Mouse (Mus musculus) 3134 (cell line): ENCODE results near the gene Cacna1g.

Source experiments
- DNase-seq: peaks from one replicate; pipeline ENCODE4 v3.0.0-alpha.2; 2011; ENCODE audit warnings: low spot score; ENCODE audit not compliant: insufficient read length; ENCODE audit errors: extremely low read depth

The Cacna1g gene

DNA sequence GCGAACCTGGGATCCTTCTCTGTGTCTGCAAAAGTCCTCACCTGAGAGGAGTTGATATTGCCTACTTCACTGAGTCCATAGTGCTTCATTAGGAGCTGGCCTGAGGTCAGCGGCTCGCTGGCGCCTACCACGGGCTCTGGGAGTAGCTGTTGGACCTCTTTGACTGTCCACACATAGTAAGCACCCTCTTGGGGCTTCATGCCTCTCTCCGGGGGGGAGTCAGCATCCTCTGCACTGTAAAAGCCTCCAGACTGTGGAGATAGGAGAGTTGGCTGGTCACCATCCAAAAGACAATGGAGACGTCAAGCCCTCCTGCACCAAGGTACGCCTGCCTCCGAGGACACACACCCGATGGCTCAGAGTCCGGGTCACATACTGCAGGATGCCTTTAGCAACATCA, 8.7 kb upstream of the Cacna1g start:
- no peak for DNase-seq

DNA sequence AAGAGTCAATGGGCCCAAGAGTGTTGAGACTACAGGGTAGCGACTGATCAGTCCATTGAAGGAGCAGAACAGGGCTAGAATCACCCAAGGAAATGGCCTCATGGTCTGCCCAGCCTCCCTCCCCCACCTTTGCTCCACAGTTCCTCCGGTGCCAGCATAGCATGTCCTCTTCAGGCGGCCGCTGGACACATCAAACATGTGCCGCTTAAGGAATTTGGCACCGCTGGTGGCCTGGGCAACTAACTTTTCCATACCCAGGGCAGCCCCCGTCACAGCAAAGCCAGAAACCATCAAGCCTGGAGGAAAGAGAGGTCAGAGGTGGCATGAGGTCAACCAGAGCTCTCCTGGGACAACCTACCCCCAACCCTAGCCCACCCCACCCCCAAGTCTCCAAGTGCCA, 8.0 kb upstream of the Cacna1g start:
- DNase-seq: no peak

- DNase-seq: no peak
Observed at GRCm38 (mm10) chr11:94480382-94480781, 6.4 kb upstream of the Cacna1g start.

DNA sequence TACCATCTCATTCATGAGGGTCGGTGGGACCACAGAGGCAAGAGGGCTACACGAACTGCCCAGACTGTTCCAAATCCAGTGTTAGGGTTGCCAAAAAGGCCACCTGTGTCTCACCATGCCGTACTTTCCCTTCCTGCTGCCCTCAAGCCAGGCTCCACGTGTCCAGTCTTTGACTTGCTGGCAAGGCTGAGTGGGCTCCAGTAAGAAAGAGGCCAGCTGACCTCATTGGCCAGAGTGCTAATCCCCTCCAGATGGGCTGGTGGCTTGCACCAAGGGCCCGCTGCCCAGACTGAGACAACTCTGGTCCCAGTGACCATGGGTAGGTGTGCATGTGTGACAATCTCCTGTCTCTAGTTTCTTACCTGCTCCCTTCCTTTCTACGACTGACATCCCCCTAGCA, 3.7 kb upstream of the Cacna1g start:
- DNase-seq: no peak

GRCm38 (mm10) chr11:94475722-94476121, 1.7 kb upstream of the Cacna1g start:
- no peak for DNase-seq

- DNase-seq: no peak
Observed at GRCm38 (mm10) chr11:94474544-94474910, 529 bp upstream of the Cacna1g start.

DNA sequence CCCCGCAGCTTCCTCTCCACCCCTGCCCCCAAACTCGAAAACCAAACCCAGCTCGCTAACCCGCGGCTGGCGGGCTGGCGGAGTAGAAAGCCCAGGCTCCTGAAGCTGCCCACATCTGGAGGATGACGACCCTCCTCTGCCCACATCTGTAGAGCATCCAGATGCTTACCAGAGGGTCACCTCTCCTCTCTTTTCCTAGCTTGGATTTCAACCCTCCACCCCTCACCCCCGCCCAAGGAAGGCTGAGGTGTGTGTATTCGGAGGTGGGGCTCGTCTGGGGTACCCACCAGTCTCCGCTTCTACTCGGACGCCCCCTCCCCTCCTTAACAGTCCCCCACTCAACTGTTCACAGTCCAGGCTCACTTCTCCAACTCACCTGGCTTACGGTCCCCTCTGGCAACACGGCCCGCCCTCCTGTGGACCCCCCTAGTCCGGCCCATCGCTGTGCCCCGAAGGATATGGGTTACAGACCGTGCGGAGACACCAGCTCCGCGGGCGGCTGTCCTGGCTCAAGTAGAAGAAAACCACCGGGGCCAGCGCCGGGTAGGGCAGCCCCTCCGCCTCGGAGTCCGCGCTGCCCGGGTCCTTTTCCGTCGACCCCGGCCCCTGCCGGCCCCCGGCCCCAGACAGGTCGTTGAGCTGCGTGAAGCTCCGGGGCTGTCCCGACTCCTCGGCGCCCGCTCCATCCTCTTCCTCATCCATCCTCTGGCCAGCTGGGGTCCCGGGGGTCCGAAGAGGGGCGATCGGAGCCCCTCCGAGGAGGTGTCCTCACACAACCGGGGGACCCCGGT, 887 bp downstream of the Cacna1g start:
- no peak for DNase-seq

- no peak for DNase-seq
Observed at GRCm38 (mm10) chr11:94472585-94472915, 1.4 kb downstream of the Cacna1g start.

DNA sequence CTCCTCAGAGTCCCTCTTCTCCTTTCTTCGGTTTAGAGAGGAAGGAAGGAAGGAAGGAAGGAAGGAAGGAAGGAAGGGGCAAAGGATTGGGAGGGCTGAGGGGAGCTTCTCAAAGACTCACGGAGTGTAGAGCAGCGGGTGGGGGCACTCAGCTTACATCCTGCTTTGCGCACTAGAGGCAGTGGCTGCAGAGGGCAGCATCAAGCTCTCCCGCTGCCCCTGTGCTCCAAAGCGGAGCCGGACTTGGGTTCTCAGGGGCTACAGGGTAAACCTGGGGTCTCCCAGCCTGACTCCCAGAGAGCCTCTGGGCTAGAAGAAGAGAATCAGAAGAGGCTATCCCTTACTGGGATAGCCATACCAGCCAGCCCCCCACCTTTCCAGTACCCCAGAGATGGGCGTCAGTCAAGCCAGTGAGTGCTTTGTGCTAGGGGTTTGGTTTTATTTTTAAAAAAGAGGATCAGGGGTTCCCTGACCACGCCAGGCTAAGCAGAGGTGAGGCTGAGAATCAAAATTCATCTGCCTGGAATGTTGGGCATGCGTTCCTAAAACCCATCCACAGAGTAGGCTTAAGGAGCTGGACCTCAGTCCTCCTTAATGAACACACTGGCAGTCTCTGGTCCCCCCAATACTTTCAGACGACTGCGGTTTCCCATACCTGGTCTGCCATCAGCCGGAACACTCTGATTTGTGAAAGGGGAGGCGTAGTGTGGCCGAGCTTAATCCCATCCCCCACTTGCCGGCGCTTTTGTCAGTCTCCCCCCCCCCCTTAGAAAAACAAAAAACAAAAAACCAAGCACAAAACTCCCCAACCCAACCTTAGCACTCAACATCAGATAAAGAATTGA, 2.0 kb downstream of the Cacna1g start:
- no peak for DNase-seq

GRCm38 (mm10) chr11:94470391-94470790, 3.6 kb downstream of the Cacna1g start:
- no peak for DNase-seq

GRCm38 (mm10) chr11:94469136-94470064, 4.6 kb downstream of the Cacna1g start:
- no peak for DNase-seq

DNA sequence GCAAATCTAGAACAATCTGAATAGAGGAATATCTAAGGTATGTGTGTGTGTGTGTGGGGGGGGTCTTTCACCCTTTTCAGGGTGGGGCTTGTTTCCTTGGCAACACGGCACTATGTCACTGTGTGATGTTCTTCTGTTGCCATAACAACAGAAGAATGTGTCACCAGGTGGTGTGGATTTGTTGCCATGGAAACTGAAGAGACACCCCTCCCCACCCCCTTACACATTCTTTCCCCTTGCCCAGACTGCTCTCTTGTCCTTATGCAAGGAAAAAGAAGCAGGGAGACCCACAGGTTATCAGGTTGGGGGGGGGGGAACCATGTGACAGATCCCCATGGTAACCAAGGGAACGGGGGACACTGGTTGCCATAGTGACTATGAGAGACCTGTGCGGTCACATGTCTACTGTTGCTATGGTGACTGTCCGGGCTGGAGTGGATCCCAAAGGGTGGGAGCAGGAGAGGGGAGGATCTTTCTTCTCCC, 5.4 kb downstream of the Cacna1g start:
- no peak for DNase-seq

DNA sequence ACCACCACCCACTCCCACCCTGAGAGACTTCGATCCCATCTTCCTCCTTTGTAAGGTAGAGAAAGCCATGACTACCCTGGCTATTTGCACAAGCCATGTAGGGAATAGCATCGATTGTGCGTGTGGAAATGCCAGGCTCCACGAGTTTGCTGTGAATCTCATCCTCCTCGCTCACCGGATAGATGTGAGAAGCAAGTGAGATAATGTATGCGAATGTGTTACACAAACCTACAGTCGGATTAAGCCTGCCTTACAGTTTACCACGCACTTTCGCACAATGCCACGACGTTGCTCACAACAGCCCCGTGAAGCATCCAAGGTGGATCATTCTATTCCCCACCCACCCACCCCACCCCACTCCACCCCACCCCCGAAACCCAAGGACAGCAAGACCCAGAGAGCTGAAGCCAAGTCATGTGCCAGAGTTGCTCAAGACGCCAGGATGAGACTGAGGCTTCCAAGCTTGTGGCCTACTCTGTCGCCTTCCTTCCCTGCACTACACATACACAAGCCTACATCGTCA, 7.6 kb downstream of the Cacna1g start:
- DNase-seq: no peak

DNA sequence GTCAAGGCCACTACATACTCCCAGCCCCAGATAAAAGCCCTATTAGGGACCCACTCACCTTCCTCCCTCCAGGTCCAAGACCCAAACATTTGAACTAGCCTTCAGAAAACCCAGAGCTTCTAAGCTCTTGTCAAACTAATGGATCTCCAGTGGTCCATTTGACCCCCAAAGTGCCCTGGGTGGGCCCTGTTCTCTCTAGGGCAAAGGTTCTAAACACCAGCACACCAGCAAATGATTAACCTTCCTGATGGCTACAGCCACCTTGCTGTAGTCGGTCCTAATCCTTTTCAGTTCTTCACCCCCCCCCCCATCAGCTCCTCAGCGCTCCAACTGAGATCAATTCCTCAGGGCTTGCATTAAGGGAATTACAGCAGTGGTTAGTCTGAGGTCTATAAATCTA, 9.8 kb downstream of the Cacna1g start:
- no peak for DNase-seq

GRCm38 (mm10) chr11:94461856-94462255, 12.1 kb downstream of the Cacna1g start:
- no peak for DNase-seq

GRCm38 (mm10) chr11:94457001-94457400, 17.0 kb downstream of the Cacna1g start:
- DNase-seq: no peak

DNA sequence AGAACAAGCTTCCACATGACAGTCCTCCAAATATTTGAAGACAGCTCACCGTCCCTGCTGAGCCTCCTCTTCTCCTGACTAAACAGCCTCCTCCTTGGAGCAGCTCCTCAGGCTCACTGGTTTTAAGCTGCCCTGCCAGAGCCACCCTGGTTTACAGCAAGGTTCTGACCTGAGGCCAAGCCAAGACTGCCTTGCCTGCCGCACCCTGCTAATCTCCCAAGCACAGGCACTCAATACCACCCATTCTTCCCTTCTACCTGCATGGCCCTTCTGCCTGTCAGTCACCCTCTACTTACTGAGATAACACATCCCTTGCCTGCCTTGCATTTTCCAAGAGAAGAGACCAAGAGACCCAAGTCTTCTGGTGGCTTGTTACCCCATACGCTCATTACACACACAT, 17.7 kb downstream of the Cacna1g start:
- no peak for DNase-seq

- DNase-seq: no peak
Observed at GRCm38 (mm10) chr11:94455161-94455820, 18.7 kb downstream of the Cacna1g start.

GRCm38 (mm10) chr11:94454756-94455155, 19.2 kb downstream of the Cacna1g start:
- DNase-seq: no peak

DNA sequence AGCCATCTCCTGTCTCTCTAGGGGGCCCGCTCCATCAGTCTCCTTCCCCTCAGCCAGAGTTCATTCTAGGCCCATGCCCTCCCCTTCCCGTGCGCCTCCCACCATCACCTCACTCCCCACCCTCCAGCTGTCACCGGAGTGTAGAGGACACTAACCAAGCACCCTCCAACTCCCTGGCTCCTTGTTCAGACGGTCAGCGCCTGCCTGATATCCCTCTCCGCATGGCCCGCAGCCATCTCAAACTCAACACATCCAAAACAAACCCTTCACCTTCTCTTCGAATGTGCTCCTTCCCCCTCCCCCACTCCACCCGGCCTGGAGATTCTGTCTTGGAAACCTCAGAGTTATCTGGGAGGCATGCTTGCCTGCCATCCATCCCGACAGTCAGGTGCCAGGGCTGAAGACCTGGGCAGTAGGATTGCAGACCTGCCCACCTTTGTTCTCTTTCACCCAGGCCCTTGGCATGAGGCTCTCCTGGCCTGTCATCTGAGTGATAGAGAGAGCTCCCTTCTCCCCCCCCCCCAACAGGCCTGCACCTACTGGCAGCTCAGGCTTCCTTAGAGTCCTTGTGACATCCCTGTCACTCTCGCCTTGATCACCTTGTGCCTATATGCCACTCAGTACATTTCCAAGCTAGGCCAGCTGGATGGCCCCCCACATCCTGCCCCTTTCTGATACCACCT, 22.8 kb downstream of the Cacna1g start:
- DNase-seq: no peak
